Mouse (Mus musculus) lung, embryonic 14.5 days (tissue): Measurements from ENCODE around the gene Dand5. TPM values are rescaled to one million over a fixed set of nuclear protein-coding genes. Genes with fewer than 3 reads are reported as not detected.

Experiments used
- ATAC-seq: fragments of 200-750 bp; cut with Nextera tagmentation; 2 replicates; pipeline ENCODE4 v1.8.0; 2017; ENCODE audit warnings: mild to moderate bottlenecking, moderate TSS enrichment, moderate library complexity; ENCODE audit not compliant: insufficient read depth
- DNase-seq: peaks from one replicate; pipeline ENCODE4 v3.0.0-alpha.2; 2015
- H3K27ac ChIP-seq: fragments of 300-500 bp; sonication (generic); 2 replicates; pipeline ENCODE4 v1.5.1; 2014; ENCODE audit warnings: low read depth, mild to moderate bottlenecking, moderate library complexity
- H3K27me3 ChIP-seq: fragments of 300-500 bp; sonication (generic); 2 replicates; pipeline ENCODE4 v1.6.1; 2014; ENCODE audit warnings: low read length, control low read depth; ENCODE audit not compliant: insufficient read depth
- H3K36me3 ChIP-seq: fragments of 300-500 bp; sonication (generic); 2 replicates; pipeline ENCODE4 v1.6.1; 2014; ENCODE audit warnings: control low read depth; ENCODE audit not compliant: insufficient read depth
- H3K4me1 ChIP-seq: fragments of 300-500 bp; sonication (generic); 2 replicates; pipeline ENCODE4 v1.6.1; 2014; ENCODE audit warnings: antibody characterized with exemption, control low read depth; ENCODE audit not compliant: insufficient read depth
- H3K4me2 ChIP-seq: fragments of 300-500 bp; sonication (generic); 2 replicates; pipeline ENCODE4 v1.6.1; 2014; ENCODE audit warnings: mild to moderate bottlenecking
- H3K4me3 ChIP-seq: fragments of 300-500 bp; sonication (generic); 2 replicates; pipeline ENCODE4 v1.5.1; 2014; ENCODE audit warnings: low read depth, low read length
- H3K9ac ChIP-seq: fragments of 300-500 bp; sonication (generic); 2 replicates; pipeline ENCODE4 v1.6.1; 2014
- H3K9me3 ChIP-seq: fragments of 300-500 bp; sonication (generic); 2 replicates; pipeline ENCODE4 v1.6.1; 2016; ENCODE audit warnings: low read depth, low read length, control low read depth
- CTCF ChIP-seq: IDR thresholded peaks from 2 replicates; pipeline ENCODE4 v1.5.1; 2016; ENCODE audit warnings: antibody characterized with exemption, low read depth
- WGBS: fragments of 180-500 bp; shearing (Covaris S2); extraction: QIAGEN DNeasy Blood & Tissue Kit; methylation state at CpG from one replicate; pipeline ENCODE4 v1.1.7; 2014; 5-methylcytosine and 5-hydroxymethylcytosine counted together
- polyA plus RNA-seq: library from polyadenylated mRNA; unstranded; fragments of >200 nt; fragmentation: Nextera tagmentation; extraction: Ambion mirVana; gene quantifications from 2 replicates; pipeline ENCODE4 v1.2.1, GENCODE M21; 2014

Gene Dand5
- polyA plus RNA-seq, 1 experiment from 2014 or later, result 4.6 TPM

DNA sequence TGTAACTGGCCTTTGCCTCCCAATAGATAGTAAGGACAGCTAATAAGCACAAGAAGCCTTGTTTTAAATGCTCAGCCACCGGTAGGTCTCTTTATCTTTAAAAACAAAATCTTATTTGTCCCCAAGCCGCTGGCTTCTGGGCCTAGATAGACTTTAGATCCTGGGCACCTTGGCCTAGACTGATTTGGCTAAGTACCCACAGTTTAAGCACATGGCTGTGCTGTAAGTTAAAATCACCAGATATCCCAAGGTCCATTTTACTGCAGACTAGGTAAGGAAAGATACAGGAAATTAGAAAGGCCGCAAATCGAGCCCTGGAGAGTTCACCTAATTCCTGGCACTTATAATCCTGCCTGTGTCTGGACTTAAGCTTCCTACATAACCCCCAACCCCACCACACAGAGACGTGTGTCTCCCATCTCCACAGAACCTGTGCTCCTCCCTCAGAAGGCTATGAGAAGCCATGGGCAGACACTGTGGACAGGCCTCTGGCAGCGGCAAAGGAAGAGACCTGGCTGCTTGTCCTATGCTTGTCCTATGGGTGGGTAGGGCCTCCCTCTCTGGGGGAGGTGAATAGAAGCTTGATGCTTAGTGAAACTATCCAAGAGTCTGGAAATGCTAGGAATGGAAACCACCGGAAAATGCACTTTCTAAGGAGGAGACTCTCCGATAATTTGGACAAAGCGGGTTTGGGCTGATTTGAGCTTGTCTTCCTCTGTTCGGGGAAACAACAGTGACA is 44.6 kb downstream of the Dand5 start:
- Histone ChIP-seq H3K4me3 (no peak overlapping the region), H3K9me3 (no peaks in the 10 kb centered on the region), H3K4me1 (peaks cover 33% of the 10 kb centered on the region), H3K27ac (no peak overlapping the region), H3K9ac (no peak overlapping the region; the same call in 1 of the 2 replicates), H3K27me3 (peaks cover 83% of the 10 kb centered on the region), H3K4me2 (peak overlapping the region; percentile 18; the same call in 1 of the 2 replicates), H3K36me3 (no peaks in the 10 kb centered on the region)
- ATAC-seq, result no peak
- 58% methylated on average over 10 of the region's 10 CpGs for WGBS
- no peak for TF ChIP-seq CTCF
- peak; percentile 26 for DNase-seq

DNA sequence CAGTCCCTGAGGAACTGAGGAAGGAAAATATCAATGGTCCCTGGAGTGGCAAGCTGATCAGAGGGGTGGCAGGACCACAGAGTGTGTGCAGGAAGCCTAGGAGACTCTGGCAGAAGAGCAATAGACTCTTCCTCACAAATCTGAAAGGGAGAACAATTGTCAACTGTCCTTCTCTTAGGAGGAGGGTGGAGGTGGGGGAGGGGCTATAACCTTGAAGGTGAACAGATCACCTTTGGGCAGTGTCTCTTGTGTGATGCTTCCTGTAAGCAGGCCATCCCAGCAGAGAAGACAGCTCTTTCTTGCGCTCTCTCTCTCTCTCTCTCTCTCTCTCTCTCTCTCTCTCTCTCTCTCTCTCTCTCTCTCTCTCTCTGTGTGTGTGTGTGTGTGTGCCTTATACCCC is 46.1 kb downstream of the Dand5 start:
- ATAC-seq, result no peak
- H3K9ac ChIP-seq, result no peak overlapping the region
- peaks cover 75% of the 10 kb centered on the region for H3K27me3 ChIP-seq
- peaks cover 3% of the 10 kb centered on the region; the same call in 1 of the 2 replicates for H3K36me3 ChIP-seq
- H3K4me1 ChIP-seq, result peaks cover 46% of the 10 kb centered on the region
- H3K9me3 ChIP-seq, result no peaks in the 10 kb centered on the region
- H3K27ac ChIP-seq, result no peak overlapping the region
- H3K4me3 ChIP-seq, result no peak overlapping the region
- DNase-seq, result no peak
- WGBS, result 64% methylated on average over 1 of the region's 1 CpGs
- no peak for TF ChIP-seq CTCF
- no peak overlapping the region for H3K4me2 ChIP-seq

DNA sequence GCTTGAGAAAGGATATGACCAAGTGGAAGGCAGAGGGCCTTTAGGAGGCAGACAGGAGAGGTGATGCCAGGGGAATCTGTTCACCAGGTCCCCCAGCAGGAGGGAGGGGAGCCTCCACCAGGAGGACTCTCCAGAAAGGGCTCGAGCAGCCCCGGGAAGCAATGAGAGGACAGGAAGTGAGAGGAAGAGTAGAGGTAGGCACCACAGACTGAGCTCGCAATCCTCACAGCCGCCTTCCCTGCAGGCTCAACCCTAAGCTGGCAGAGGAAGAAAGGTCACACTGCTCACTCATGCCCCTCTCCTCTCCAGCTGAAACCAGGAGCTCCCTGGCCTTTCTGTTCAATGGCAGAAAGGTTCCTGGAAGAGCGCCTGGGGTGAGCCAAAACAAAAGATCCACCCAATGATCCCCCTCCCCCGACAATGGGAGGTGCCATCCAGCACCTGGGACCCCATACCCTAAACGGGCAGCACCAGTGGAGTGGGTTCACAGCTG is 47.0 kb downstream of the Dand5 start:
- ATAC-seq (no peak), DNase-seq (no peak)
- Histone ChIP-seq H3K9ac (0 out of 2 replicates have a peak overlapping the region, but pooled peaks have one; percentile 6), H3K27me3 (peaks cover 66% of the 10 kb centered on the region), H3K27ac (peak overlapping the region; percentile 94), H3K4me1 (peaks cover 53% of the 10 kb centered on the region), H3K4me2 (peak overlapping the region; percentile 64), H3K9me3 (no peaks in the 10 kb centered on the region), H3K4me3 (peak overlapping the region; percentile 22; the same call in 1 of the 2 replicates), H3K36me3 (peaks cover 10% of the 10 kb centered on the region; the same call in 1 of the 2 replicates)
- WGBS, result 21% methylated on average over 7 of the region's 7 CpGs
- TF ChIP-seq CTCF, result no peak

DNA sequence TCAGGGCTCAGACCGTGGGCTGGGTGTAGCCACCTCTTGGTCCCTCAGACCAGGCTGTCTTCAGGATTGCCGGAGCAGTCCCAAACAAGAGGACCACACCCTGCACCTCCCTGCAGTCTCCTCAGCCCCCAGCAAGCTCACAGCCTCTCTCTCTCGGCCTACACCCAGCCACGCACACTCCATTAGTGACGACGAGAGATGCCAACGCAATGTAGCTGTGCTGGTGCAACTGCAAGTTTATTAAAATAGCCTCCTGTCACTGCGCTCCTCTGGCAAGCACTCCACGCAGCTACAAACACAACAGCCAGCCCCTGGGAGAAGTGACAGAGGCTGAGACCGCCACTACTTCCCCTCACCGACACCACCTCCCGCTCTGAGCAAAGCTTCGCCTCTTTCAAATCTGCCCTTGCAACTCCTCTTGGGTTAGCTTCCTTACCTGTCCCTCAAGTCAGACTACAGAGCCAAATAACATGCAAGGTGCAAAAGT is 47.5 kb downstream of the Dand5 start:
- H3K4me1 ChIP-seq, result peaks cover 53% of the 10 kb centered on the region
- 10% methylated on average over 13 of the region's 13 CpGs for WGBS
- peak; percentile 42 for ATAC-seq

DNA sequence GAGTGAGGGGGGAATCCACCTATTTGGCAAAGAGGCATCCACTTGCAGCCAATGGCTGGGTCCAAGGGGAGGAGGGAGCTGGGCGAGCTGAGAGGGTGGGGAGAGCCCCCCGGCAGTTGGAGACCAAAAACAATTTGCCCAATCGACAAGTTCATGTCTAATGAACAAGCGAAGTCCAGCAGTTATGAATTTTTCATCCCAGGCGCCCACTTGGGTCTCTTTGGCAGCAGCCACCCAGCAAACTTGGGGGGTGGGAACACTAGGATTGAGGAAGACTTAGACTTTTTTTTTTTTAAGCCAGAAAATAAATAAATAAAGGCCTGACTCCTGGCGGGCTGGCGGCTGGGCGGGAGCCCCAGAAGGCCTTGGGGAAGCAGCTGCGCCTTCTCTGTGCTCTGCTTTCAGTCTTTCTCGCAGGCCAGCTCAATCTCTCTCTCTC is 48.1 kb downstream of the Dand5 start:
- Histone ChIP-seq H3K4me2 (peak overlapping the region; percentile 64), H3K9ac (peak overlapping the region; percentile 29; the same call in 1 of the 2 replicates), H3K4me1 (peaks cover 51% of the 10 kb centered on the region), H3K9me3 (no peaks in the 10 kb centered on the region), H3K36me3 (peaks cover 21% of the 10 kb centered on the region; the same call in 1 of the 2 replicates), H3K27ac (peak overlapping the region; percentile 94), H3K4me3 (peak overlapping the region; percentile 17; the same call in 1 of the 2 replicates), H3K27me3 (peaks cover 55% of the 10 kb centered on the region)
- ATAC-seq, result peak; percentile 60
- WGBS, result 4% methylated on average over 10 of the region's 10 CpGs
- no peak for TF ChIP-seq CTCF
- peak; percentile 86 for DNase-seq

More for the DNA sequence above, 47.5 kb downstream of the Dand5 start:
- DNase-seq, result peak; percentile 63
- peak overlapping the region; percentile 22 for H3K4me3 ChIP-seq
- peaks cover 14% of the 10 kb centered on the region; the same call in 1 of the 2 replicates for H3K36me3 ChIP-seq
- TF ChIP-seq CTCF, result no peak
- H3K27ac ChIP-seq, result peak overlapping the region; percentile 94
- H3K27me3 ChIP-seq, result peaks cover 61% of the 10 kb centered on the region
- H3K9me3 ChIP-seq, result no peaks in the 10 kb centered on the region
- H3K4me2 ChIP-seq, result peak overlapping the region; percentile 64
- peak overlapping the region; percentile 48 for H3K9ac ChIP-seq

DNA sequence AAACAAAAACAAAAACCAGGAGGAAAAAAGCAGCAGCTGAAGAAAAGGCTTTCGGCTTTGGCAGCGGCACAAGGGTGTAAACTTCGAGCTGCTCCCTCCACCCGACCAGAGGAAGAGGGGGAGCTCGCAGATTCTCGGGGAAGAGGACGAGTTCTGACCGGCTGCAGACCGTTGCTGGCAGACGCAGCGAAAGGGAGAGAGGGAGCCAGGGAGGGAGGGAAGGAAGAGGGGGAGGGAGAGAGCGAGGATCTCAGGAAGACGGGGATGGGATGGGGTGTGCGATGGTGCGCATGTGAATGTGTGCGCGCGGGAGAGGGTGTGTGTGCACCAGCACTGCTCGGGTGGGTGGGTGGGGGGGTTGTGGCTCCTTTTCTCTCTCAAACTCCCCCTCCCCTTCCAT is 48.8 kb downstream of the Dand5 start:
- peaks cover 25% of the 10 kb centered on the region for H3K36me3 ChIP-seq
- no peak for TF ChIP-seq CTCF
- H3K4me1 ChIP-seq, result peaks cover 45% of the 10 kb centered on the region
- WGBS, result 0% methylated on average over 19 of the region's 19 CpGs
- DNase-seq (peak; percentile 93), ATAC-seq (peak; percentile 83)
- no peaks in the 10 kb centered on the region for H3K9me3 ChIP-seq
- H3K4me2 ChIP-seq, result peak overlapping the region; percentile 64
- H3K4me3 ChIP-seq, result peak overlapping the region; percentile 33
- peak overlapping the region; percentile 94 for H3K27ac ChIP-seq
- peaks cover 48% of the 10 kb centered on the region for H3K27me3 ChIP-seq
- peak overlapping the region; percentile 41 for H3K9ac ChIP-seq

DNA sequence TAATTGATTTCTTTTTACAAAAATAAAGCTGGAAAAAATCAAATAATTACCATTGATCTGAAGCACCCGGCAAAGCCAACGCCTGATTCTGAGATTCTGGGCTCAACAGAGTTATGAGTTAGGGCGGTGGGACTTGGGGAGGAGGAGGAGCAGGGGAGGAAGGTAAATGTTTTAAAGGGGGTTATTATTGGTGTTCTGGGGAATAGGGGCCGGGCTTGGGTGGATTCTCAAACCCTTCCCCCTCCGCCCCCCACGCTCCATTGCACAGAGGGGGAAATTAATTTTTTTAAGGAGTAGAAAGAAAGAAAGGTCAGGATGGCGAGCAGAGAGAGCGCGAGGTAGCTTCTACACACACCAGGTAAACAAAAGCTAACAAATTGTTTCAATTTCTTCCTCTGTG is 49.3 kb downstream of the Dand5 start:
- Histone ChIP-seq H3K4me3 (peak overlapping the region; percentile 33), H3K4me2 (peak overlapping the region; percentile 64), H3K4me1 (peaks cover 40% of the 10 kb centered on the region), H3K9ac (peak overlapping the region; percentile 41), H3K27me3 (peaks cover 43% of the 10 kb centered on the region), H3K36me3 (peaks cover 30% of the 10 kb centered on the region), H3K27ac (peak overlapping the region; percentile 94), H3K9me3 (no peaks in the 10 kb centered on the region)
- no peak for ATAC-seq
- no peak for TF ChIP-seq CTCF
- WGBS, result 3% methylated on average over 9 of the region's 9 CpGs
- DNase-seq, result peak; percentile 33
